Mouse (Mus musculus) neural tube, embryonic 15.5 days (tissue): ENCODE measurements around the gene Emilin3. TPM values are rescaled to one million over a fixed set of nuclear protein-coding genes. Genes with fewer than 3 reads are reported as not detected.

ENCODE experiments used
- ATAC-seq: fragments of 200-750 bp; cut with Nextera tagmentation; 2 replicates; pipeline ENCODE4 v1.8.0; 2017; ENCODE audit warnings: mild to moderate bottlenecking, moderate TSS enrichment, moderate library complexity; ENCODE audit not compliant: low FRiP score
- H3K27ac ChIP-seq: fragments of 300-500 bp; sonication (generic); replicated peaks from 2 replicates; pipeline ENCODE4 v1.5.1; 2015; ENCODE audit warnings: mild to moderate bottlenecking, inconsistent platforms
- H3K27me3 ChIP-seq: fragments of 300-500 bp; sonication (generic); replicated peaks from 2 replicates; pipeline ENCODE4 v1.6.1; 2015; ENCODE audit warnings: inconsistent platforms
- H3K36me3 ChIP-seq: fragments of 300-500 bp; sonication (generic); 2 replicates; pipeline ENCODE4 v1.6.1; 2015; ENCODE audit warnings: inconsistent platforms
- H3K4me1 ChIP-seq: fragments of 300-500 bp; sonication (generic); 2 replicates; pipeline ENCODE4 v1.6.1; 2015; ENCODE audit warnings: inconsistent platforms
- H3K4me2 ChIP-seq: fragments of 300-500 bp; sonication (generic); 2 replicates; pipeline ENCODE4 v1.6.1; 2015; ENCODE audit warnings: inconsistent platforms, mild to moderate bottlenecking, moderate library complexity
- H3K4me3 ChIP-seq: fragments of 300-500 bp; sonication (generic); replicated peaks from 2 replicates; pipeline ENCODE4 v1.5.1; 2015; ENCODE audit warnings: mild to moderate bottlenecking, inconsistent platforms
- H3K9ac ChIP-seq: fragments of 300-500 bp; sonication (generic); replicated peaks from 2 replicates; pipeline ENCODE4 v1.6.1; 2015; ENCODE audit warnings: mild to moderate bottlenecking, inconsistent platforms
- H3K9me3 ChIP-seq: fragments of 300-500 bp; sonication (generic); replicated peaks from 2 replicates; pipeline ENCODE4 v1.6.1; 2016; ENCODE audit warnings: inconsistent platforms
- WGBS: fragments of 180-500 bp; shearing (Covaris S2); methylation state at CpG from one replicate; pipeline ENCODE4 v1.1.7; 2015; ENCODE audit warnings: mixed read lengths; 5-methylcytosine and 5-hydroxymethylcytosine counted together
- polyA plus RNA-seq: library from polyadenylated mRNA; unstranded; fragments of >200 nt; fragmentation: Nextera tagmentation; extraction: Ambion mirVana; gene quantifications from 2 replicates; pipeline ENCODE4 v1.2.1, GENCODE M21; 2015

Gene Emilin3
- polyA plus RNA-seq, 1 experiment from 2014 or later = 1.3 TPM

DNA sequence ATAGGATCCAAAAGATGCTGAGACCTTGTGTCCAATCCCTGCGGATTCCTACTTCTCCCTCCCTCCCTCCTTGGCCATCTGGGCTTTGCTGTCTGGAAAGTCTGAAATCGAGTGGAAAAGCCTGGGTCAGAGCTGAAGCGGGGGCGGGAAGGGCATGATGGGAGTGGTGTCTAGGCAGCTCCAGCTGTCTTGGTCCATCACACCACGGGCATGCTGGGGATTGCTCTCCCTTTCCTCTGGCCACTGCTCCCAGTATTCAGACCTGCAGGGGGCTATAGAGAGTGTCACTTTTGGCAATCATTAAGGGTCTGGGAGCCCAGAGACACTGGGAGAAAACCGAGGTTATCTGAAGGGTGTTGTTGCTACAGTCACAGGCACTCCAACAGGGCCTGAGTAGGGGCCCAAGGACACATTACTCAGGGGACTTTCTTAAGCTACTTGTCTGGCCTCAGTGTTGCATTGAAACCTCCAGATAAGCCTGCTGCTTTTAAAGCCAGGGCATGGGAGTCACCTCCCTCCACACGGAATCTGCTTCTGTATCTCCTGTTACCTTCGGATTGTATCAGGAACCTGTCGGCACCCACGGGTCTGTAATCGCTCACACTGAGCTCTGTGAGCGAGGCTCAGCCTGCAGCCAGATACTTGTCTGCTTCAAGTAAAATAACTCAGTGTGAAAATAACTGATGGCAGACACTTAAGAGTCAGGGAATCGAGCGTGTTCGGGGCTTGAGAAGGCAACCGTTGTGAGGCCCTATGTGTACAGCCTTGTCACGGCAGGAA is 29.0 kb upstream of the Emilin3 start:
- 74% methylated on average over 17 of the region's 17 CpGs for WGBS
- Histone ChIP-seq H3K9ac (no peak overlapping the region), H3K4me3 (no peak overlapping the region), H3K4me2 (no peak overlapping the region), H3K27ac (no peak overlapping the region), H3K9me3 (no peaks in the 10 kb centered on the region), H3K4me1 (no peaks in the 10 kb centered on the region), H3K27me3 (no peaks in the 10 kb centered on the region), H3K36me3 (peaks cover 2% of the 10 kb centered on the region)
- ATAC-seq = no peak

DNA sequence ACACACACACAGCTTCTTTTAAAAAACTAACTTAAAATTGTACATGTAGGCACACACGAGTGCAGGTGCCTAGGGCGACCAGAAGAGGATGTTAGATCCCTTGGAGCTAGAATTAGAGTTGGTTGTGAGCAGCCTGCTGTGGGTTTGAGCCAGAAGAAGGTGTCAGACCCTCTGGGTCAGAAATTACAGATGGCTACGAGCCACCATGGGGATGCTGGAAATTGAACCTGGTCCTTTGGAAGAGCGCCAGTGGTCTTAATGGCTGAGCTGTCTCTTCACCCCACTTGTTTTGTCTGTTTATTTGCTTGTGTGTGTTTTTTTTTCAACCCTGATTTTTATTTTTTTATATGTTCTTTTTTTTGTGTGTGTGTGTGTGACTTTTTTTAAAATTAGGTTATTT is 22.3 kb upstream of the Emilin3 start:
- Histone ChIP-seq H3K4me3 (no peak overlapping the region), H3K27ac (no peak overlapping the region), H3K4me2 (no peak overlapping the region), H3K4me1 (peaks cover 3% of the 10 kb centered on the region; the same call in 1 of the 2 replicates), H3K27me3 (no peaks in the 10 kb centered on the region), H3K9ac (no peak overlapping the region), H3K36me3 (no peaks in the 10 kb centered on the region), H3K9me3 (no peaks in the 10 kb centered on the region)
- no peak for ATAC-seq
- 72% methylated on average over 4 of the region's 4 CpGs for WGBS

DNA sequence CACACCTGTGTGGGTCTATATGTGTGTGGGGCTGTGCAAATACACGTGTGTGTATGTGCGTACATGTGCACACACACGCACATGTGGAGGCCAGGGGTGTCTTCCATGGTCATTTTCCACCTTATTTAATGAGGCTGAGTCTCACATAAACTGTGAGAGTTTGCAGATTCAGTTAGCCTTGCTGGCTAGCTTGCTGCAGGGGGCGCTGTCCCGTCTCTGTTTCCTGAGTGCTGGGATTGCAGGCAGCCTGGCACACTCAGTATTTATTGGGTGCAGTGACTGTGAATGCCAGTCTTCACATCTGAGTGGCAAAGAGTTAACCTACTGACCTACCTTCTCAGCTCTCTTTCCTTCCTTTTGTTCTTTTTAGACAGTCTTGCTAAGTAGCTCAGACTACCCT is 21.8 kb upstream of the Emilin3 start:
- no peak overlapping the region for H3K9ac ChIP-seq
- H3K36me3 ChIP-seq = no peaks in the 10 kb centered on the region
- no peaks in the 10 kb centered on the region for H3K9me3 ChIP-seq
- H3K27ac ChIP-seq = no peak overlapping the region
- peaks cover 3% of the 10 kb centered on the region; the same call in 1 of the 2 replicates for H3K4me1 ChIP-seq
- WGBS = 81% methylated on average over 5 of the region's 5 CpGs
- no peak overlapping the region for H3K4me2 ChIP-seq
- no peak for ATAC-seq
- no peak overlapping the region for H3K4me3 ChIP-seq
- no peaks in the 10 kb centered on the region for H3K27me3 ChIP-seq

DNA sequence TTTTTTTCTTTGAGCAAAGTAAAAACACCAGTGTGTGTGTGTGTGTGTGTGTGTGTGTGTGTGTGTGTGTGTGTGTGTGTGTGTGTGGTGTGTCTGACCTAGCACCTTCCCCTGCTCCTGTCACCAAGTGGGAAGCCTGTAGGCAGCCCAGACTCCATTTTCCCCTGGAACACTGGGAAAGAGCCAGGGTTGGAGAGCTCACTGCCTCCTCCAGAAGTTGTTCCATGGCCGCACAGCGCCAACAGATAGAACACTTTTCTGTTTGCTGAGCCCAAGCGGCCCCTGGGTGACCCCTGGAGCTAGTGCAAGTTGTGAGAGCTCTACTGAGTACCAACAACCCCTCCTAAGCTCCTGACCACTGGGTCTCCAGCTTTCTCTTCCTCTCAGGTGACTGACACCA is 20.9 kb upstream of the Emilin3 start:
- WGBS = 76% methylated on average over 3 of the region's 3 CpGs
- no peak for ATAC-seq
- Histone ChIP-seq H3K9me3 (no peaks in the 10 kb centered on the region), H3K9ac (no peak overlapping the region), H3K4me1 (peaks cover 3% of the 10 kb centered on the region; the same call in 1 of the 2 replicates), H3K4me2 (no peak overlapping the region), H3K4me3 (no peak overlapping the region), H3K36me3 (no peaks in the 10 kb centered on the region), H3K27me3 (no peaks in the 10 kb centered on the region), H3K27ac (no peak overlapping the region)

DNA sequence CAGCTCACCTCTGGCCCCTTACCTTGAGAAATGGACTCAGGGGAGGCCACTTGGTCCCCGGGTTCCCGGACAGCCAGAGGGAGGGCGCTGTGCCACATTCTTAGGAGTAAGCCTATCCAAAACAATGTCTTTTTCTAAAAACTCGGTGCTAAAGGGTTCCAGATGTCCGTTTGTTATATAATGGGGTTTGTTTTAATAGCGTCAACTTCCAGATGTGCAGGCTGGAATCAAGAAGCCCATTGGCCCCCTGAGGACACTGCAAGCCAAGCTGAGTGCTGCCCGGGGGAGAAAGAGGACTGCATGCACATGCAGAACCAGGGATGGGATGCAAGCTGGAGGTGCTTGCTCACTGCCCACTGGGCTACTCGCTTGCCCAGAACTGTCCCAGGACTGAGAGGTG is 20.2 kb upstream of the Emilin3 start:
- WGBS = 75% methylated on average over 8 of the region's 8 CpGs

DNA sequence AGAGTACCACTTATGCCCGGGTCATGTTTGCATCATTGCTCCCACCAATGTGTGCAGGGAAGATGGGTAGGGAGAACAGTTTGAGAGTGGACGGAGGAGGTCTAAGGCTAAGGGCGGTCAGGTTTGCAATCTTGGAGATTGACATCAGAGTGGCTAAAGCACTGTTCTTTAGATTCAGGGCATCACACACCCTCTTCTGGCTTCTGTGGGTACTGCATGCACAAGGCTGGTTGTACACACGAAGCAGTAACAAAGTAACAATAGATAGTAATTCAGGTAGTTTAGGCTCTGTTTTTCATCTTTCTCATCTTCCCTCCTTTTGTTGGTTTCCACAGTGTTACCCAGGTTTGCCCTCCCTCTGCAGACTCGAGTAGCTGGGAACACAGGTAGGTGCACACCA is 19.2 kb upstream of the Emilin3 start:
- 95% methylated on average over 5 of the region's 5 CpGs for WGBS
- Histone ChIP-seq H3K27ac (no peak overlapping the region), H3K4me1 (peaks cover 3% of the 10 kb centered on the region; the same call in 1 of the 2 replicates), H3K4me2 (no peak overlapping the region), H3K9me3 (no peaks in the 10 kb centered on the region), H3K4me3 (no peak overlapping the region), H3K36me3 (no peaks in the 10 kb centered on the region), H3K27me3 (no peaks in the 10 kb centered on the region), H3K9ac (no peak overlapping the region)
- no peak for ATAC-seq

More for the DNA sequence above, 20.2 kb upstream of the Emilin3 start:
- H3K9ac ChIP-seq = no peak overlapping the region
- no peaks in the 10 kb centered on the region for H3K36me3 ChIP-seq
- no peak overlapping the region for H3K27ac ChIP-seq
- no peak overlapping the region for H3K4me3 ChIP-seq
- no peaks in the 10 kb centered on the region for H3K27me3 ChIP-seq
- no peaks in the 10 kb centered on the region for H3K9me3 ChIP-seq
- H3K4me1 ChIP-seq = peaks cover 3% of the 10 kb centered on the region; the same call in 1 of the 2 replicates
- no peak for ATAC-seq
- H3K4me2 ChIP-seq = no peak overlapping the region

DNA sequence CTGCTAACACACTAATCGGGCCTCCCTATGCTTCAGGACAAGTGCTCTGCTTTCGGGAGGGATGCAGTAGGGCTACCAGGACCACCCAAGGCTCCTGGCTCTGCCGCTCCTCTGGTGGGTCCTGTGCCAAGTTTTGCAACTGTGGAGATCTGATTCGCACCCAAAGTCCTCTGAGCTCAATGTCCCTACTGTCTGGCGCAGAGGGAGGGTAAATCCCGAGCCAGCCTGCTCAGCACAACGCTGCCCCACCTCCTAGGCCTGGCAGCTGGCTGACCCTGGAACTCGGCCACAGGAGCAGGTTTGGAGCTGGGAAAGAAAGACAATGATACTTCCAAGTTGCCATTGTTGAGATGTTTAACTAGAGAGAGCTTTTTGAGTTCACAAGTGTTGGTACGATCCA is 13.1 kb upstream of the Emilin3 start:
- no peak for ATAC-seq
- WGBS = 73% methylated on average over 9 of the region's 9 CpGs
- no peaks in the 10 kb centered on the region for H3K27me3 ChIP-seq

DNA sequence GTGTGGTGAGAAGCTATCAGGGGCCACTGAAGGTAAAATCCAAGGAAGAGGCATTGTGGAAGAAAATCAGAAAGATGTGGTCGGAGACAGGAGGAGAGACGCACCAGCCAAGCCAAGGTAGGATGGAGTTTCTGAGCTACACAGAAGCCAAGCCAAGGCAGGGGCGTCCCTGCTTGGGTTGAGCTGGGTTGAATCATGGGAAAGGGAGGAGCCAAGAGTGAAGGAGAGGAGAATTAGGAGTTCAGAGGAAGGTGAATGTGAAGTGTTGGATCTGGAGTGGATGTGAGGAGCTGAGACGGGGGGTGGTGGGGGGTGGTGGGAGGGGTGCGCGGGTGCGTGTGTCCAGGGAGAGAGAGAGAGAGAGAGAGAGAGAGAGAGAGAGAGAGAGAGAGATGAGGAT is 9.2 kb upstream of the Emilin3 start:
- Histone ChIP-seq H3K27ac (no peak overlapping the region), H3K4me2 (no peak overlapping the region), H3K36me3 (no peaks in the 10 kb centered on the region), H3K27me3 (no peaks in the 10 kb centered on the region; the same call in 1 of the 2 replicates), H3K9ac (no peak overlapping the region), H3K4me1 (no peaks in the 10 kb centered on the region; the same call in 1 of the 2 replicates), H3K4me3 (no peak overlapping the region), H3K9me3 (no peaks in the 10 kb centered on the region)
- ATAC-seq = no peak
- 78% methylated on average over 5 of the region's 7 CpGs for WGBS

More for the DNA sequence above, 13.1 kb upstream of the Emilin3 start:
- Histone ChIP-seq H3K36me3 (no peaks in the 10 kb centered on the region), H3K4me2 (no peak overlapping the region), H3K9ac (no peak overlapping the region), H3K4me3 (no peak overlapping the region), H3K27ac (no peak overlapping the region), H3K9me3 (no peaks in the 10 kb centered on the region), H3K4me1 (no peaks in the 10 kb centered on the region; the same call in 1 of the 2 replicates)

DNA sequence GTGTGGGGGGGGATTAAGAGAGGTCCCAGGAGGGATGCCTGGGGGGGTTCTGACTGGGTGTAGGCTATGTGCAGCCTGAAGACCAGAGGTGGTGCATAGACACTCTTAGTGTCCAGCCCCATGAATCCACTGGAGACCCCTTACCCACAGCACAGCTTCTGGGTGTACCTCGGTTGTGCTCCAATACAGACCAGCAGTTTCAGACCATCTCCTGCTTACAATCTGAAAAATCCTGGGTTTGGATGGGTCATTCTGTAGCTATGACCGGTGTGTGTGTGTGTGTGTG is 6.7 kb upstream of the Emilin3 start:
- 81% methylated on average over 2 of the region's 2 CpGs for WGBS

DNA sequence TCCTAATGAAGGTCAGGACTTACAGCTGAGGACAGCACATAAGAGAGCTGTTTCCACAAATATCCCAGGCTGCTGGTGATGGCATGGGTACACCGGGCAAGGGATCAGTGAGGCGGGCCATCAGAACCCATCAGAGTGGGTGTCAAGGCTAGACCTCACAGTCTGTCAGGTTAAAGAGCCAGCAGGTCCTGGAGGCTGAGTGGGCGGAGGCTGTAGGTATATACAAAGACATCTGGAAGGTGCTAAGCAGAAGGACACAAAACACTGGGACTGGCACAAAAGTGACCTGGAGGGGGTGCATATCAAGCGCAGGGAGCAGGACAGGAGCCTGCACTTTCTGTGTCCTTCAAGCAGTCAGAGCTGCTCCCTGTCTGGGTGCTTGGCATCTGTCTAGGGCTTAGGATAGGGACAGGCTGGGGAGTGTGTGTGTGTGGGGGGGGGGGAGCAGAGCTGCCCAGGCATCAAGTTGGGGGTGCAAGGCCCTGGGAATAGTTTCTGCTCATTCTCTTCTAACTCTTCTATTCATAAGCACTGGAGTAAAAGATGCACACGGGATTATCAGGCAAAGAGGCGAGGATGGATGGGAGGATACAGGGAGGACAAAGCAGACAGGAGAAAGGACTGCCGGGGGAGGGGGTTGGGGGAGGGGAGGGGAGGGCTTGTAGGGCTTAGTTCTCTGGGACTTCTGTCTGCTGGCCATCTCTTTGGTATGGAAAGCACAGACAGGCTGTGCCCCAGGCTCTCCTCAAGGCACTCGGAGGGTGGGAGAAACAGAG is 6.2 kb upstream of the Emilin3 start:
- 52% methylated on average over 8 of the region's 8 CpGs for whole genome bisulfite sequencing
- H3K36me3 ChIP-seq = no peaks in the 10 kb centered on the region
- no peaks in the 10 kb centered on the region for H3K9me3 ChIP-seq
- H3K27me3 ChIP-seq = peaks cover under 1% of the 10 kb centered on the region
- H3K4me3 ChIP-seq = no peak overlapping the region
- H3K9ac ChIP-seq = no peak overlapping the region
- H3K4me2 ChIP-seq = no peak overlapping the region
- no peaks in the 10 kb centered on the region for H3K4me1 ChIP-seq
- H3K27ac ChIP-seq = no peak overlapping the region
- ATAC-seq = no peak

More for the DNA sequence above, 6.7 kb upstream of the Emilin3 start:
- H3K9ac ChIP-seq = no peak overlapping the region
- no peaks in the 10 kb centered on the region for H3K9me3 ChIP-seq
- H3K27ac ChIP-seq = no peak overlapping the region
- ATAC-seq = no peak
- no peak overlapping the region for H3K4me2 ChIP-seq
- no peaks in the 10 kb centered on the region; the same call in 1 of the 2 replicates for H3K27me3 ChIP-seq
- no peak overlapping the region for H3K4me3 ChIP-seq
- H3K36me3 ChIP-seq = no peaks in the 10 kb centered on the region
- H3K4me1 ChIP-seq = no peaks in the 10 kb centered on the region

DNA sequence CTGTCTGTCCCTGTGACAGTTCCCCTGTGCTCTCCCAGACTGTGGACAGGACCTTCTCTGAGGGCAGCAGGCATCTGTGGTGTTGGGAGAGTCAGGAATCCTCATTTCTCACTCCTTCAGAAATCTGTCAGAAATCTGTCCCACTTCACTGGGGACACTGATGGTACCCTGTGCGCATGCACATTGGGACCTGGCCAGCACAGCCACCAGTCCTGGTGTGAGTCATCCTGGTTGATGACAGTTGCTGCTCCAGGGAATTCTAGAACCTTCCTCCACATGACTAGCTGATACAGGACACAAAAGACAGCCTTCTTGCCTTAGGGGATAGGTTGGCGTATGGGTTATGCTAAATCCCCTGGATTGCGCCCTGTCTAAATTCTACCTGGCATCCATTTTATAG is 5.2 kb upstream of the Emilin3 start:
- no peak for ATAC-seq
- Histone ChIP-seq H3K36me3 (no peaks in the 10 kb centered on the region), H3K4me1 (peaks cover 3% of the 10 kb centered on the region), H3K27ac (no peak overlapping the region), H3K9ac (no peak overlapping the region), H3K4me3 (no peak overlapping the region), H3K9me3 (no peaks in the 10 kb centered on the region), H3K4me2 (no peak overlapping the region), H3K27me3 (peaks cover 11% of the 10 kb centered on the region)
- 95% methylated on average over 3 of the region's 3 CpGs for WGBS

DNA sequence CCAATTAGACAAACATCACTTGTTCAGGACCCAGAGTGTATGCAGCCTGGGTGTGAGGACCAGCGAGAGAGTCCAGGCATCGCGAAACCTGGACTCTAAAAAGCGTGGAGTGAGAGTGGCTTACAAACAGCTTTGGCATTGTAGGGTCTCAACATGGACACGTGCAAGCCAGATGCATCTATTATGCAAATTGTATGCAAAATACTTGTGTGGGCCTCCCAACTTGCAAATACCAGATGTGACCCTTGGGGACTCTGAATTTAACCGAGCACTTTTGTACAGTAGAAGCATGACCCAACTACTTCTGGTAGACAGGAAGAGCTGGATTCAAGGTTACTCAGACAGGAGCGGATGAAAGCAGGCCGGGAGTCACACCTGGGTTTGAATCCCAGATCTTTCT is 4.6 kb upstream of the Emilin3 start:
- H3K9ac ChIP-seq = no peak overlapping the region
- peaks cover 17% of the 10 kb centered on the region for H3K27me3 ChIP-seq
- H3K4me3 ChIP-seq = no peak overlapping the region
- no peaks in the 10 kb centered on the region for H3K9me3 ChIP-seq
- ATAC-seq = no peak
- WGBS = 65% methylated on average over 8 of the region's 8 CpGs
- H3K4me2 ChIP-seq = no peak overlapping the region
- peaks cover 9% of the 10 kb centered on the region for H3K4me1 ChIP-seq
- H3K27ac ChIP-seq = no peak overlapping the region
- H3K36me3 ChIP-seq = no peaks in the 10 kb centered on the region
